Mouse (Mus musculus) spleen, adult 2 months (tissue): ENCODE measurements around the gene Csf2ra.

Experiments
- CTCF ChIP-seq: fragments of 200-500 bp; IDR thresholded peaks from 2 replicates; pipeline ENCODE4 v1.5.1; 2011; ENCODE audit warnings: mild to moderate bottlenecking, inconsistent platforms; ENCODE audit not compliant: insufficient read depth, insufficient read length, insufficient replicate concordance; ENCODE audit errors: extremely low read depth
- POLR2A ChIP-seq: fragments of 200-500 bp; IDR thresholded peaks from 2 replicates; pipeline ENCODE4 v1.6.1; 2011; ENCODE audit warnings: low read depth, low read length, inconsistent platforms

DNA sequence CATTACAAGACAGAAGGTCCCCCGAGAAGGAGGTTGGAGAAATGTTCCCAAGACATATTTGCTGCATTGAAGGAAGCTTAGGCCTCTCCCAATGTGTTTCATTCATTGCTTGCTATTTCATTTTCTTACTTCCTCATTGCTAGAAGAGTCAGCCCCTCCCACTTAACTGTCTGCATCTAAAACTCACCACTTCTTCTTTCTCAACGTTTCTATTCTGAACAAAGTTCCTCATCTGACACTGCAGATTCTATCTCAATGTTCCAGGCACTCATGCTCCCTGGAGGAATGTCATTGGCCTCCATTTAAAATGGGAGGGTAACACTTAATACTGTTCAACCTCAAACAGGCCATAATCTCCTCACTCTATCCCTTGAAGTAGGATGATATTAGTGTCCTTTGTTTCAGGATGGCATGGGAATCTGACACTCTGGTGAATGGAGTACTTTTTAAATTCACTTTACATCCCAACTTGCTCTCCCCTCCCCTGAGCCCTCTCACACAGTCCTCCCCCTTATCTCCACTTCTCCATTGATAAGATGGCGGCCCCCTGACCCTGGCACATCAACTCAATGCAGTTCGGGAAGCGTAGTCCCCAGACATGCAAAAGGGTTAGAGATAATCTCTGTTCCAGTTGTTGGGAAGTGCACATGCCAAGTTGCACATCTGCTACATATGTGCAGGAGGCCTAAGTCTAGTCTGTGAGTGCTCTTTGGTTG lies 16.6 kb upstream of the Csf2ra start:
- TF ChIP-seq CTCF (no peak), POLR2A (no peak)
